Mouse (Mus musculus) cerebellum, adult 11-12 months (tissue): ENCODE data around the gene Pnliprp2.

Source experiments
- DNase-seq: peaks from one replicate; pipeline ENCODE4 v3.0.0; 2022

The Pnliprp2 gene

GRCm38 (mm10) chr19:58759423-58759822 is at the start of gene Pnliprp2:
TSS of gene Pnliprp2 (plus strand) at chr19:58759719.
- no peak for DNase-seq

GRCm38 (mm10) chr19:58717925-58718324 is 41.6 kb upstream of the Pnliprp2 start:
- DNase-seq = no peak

DNA sequence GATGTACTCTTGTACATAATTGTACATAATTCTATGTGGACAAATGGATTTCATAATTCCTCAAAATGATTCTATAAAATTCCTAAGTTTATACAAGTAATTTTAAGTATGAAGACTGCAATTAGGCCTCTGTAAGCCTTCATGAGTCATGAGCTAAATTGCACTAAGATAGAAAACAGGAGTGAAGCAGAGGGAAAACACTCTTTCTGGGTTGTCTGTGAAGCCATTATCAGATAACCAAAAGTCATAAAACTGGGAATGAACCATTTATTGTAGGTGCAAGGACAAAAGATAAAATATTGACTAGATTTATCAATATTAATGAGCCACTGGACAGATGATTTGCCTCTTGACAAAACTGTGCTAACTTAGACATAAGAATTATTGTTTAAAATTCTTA is 39.1 kb upstream of the Pnliprp2 start:
- DNase-seq = no peak

GRCm38 (mm10) chr19:58726551-58726950 is 33.0 kb upstream of the Pnliprp2 start:
- DNase-seq = no peak

GRCm38 (mm10) chr19:58727756-58728155 is 31.8 kb upstream of the Pnliprp2 start:
- DNase-seq = no peak

- no peak for DNase-seq
These were observed 31.0 kb upstream of the Pnliprp2 start, which contains the start of gene Pnliprp1 for GRCm38 (mm10) chr19:58728445-58729031. TSS of gene Pnliprp1 (plus strand) at chr19:58728887.

DNA sequence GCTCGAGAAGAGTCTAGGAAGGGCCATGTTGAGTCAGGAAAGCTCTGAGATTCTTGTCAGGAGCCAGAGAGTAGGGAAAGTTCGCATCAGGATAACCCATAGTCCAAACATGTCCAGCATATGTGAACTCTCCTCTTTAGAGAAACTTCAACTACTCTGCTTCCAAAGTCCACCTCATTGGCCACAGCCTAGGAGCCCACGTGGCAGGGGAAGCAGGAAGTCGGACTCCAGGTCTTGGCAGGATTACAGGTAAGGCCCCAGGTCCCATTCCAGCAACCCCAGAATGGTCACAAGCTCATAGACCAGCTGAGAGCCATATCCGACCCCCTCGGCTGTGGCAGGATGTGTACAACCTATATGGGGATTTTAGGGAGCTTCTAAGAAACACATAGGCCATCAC is 26.3 kb upstream of the Pnliprp2 start:
- DNase-seq = no peak

GRCm38 (mm10) chr19:58738111-58738510 is 21.4 kb upstream of the Pnliprp2 start:
- DNase-seq = no peak

GRCm38 (mm10) chr19:58741036-58741435 is 18.5 kb upstream of the Pnliprp2 start:
- DNase-seq = no peak

DNA sequence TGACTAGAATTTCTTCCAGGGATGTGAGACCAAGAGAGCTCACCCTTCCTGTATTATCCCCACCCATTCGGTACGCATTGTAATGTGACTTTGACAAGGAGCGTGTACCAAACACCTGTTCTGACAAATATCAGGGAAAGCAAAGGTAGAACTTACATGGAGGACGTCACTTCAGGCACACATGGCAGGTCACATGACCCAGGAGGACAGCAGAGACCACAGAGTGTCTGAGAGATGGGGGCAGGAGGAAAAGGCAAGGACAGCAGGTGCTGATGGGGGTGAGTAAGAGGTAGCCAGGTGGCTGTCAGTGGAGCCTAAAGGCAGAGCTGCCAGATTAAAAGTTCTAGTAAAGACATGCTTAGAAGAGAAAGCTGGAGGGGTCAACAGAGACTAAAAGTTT is 16.8 kb upstream of the Pnliprp2 start:
- no peak for DNase-seq

GRCm38 (mm10) chr19:58743736-58744135 is 15.8 kb upstream of the Pnliprp2 start:
- no peak for DNase-seq

GRCm38 (mm10) chr19:58747498-58748000 is 12.0 kb upstream of the Pnliprp2 start:
- no peak for DNase-seq

GRCm38 (mm10) chr19:58750822-58751221 is 8.7 kb upstream of the Pnliprp2 start:
- DNase-seq = no peak

- DNase-seq = no peak
These were observed 8.0 kb upstream of the Pnliprp2 start for GRCm38 (mm10) chr19:58751504-58751903.

- DNase-seq = no peak
These were observed 648 bp upstream of the Pnliprp2 start for GRCm38 (mm10) chr19:58758871-58759270.

DNA sequence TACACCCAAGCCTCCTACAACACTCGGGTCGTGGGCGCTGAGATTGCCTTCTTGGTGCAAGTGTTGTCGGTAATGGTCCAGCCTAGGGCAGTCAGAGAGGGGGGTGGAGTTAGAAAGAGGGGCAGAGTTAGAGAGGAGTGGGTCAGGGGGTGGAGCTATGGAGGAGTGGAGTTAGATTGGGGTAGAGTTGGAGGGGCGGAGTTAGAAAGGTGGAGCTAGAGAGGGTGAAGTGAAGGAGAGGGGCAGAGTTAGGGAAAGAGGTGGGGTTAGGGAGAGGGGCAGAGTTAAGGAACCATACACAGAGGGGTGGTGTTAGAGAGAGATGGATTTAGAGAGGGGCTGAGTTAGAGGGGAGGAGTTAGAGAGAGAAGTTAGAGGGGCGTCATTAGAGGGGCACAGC is 2.8 kb downstream of the Pnliprp2 start:
- DNase-seq = no peak

DNA sequence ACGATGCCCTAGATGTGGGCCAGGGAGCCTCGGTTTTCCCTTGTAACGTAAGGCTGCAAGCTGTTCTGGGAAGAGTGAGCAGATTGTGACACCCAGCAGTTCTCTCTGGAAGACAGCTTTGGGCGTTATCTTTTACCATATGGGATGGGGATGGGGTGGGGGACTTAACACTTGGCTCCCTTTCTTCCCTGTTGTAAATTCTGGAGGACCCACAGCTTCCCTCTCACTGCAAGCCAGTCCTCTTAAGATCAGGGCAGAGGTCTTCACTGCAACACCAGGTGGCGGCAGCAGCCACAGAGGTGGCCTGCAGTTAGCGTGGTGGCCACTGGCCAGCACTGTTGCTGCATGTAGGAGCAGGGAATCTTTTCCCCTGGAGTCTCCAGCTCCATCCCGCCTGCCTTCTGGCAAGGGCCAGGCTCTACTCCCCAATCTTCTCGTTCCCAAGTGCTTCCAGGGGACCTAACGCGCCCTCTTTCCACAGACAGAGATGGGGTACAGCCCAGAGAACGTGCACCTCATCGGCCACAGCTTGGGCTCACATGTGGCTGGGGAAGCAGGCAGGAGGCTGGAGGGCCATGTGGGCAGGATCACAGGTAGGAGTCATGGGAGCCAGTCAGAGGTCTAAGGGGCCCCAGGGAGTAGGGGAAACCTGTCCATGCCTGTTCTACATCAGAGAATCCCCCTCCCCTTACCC is 3.5 kb downstream of the Pnliprp2 start:
- DNase-seq = no peak

DNA sequence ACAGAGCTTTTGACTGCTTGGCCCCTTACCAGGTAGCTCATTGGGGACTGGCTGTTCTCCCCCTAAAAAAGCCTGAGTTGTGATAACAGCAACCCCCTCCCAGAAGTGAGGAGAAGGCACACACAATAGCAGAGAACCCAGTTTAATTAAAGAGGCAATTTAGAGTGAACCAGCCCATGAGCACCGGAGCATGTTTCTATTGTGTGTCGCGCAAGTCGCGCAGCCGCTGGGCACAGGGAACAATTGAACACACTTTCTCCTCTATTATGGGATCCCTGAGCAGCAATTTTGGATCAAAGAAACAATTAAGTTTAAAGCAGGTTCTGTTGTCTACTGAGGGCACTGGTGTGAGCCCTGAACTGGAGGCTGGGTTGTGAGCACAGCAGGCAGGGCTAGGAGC is 7.8 kb downstream of the Pnliprp2 start:
- no peak for DNase-seq

GRCm38 (mm10) chr19:58776461-58776860 is 16.9 kb downstream of the Pnliprp2 start:
- DNase-seq = no peak

DNA sequence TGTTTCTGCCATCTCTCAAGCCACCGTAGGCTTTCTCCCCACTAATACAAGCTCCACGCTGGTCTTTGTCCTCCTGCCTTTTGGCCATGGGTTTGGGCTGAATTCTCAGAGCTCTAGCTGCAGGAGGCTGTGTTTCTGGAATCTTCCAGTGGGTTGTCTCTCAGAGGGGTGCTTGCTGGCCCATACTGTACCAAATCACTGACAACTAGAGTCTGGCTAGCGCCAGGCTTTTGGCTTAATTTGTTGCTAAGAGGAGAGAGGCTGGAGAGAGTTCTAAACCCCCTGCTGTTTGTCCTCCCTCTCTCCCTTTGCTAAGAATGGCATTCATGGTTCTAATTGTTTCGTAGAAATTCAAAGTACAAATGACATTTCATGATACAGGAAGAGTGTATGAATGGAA is 22.0 kb downstream of the Pnliprp2 start:
- DNase-seq = no peak

GRCm38 (mm10) chr19:58783938-58784337 is 24.4 kb downstream of the Pnliprp2 start:
- no peak for DNase-seq

DNA sequence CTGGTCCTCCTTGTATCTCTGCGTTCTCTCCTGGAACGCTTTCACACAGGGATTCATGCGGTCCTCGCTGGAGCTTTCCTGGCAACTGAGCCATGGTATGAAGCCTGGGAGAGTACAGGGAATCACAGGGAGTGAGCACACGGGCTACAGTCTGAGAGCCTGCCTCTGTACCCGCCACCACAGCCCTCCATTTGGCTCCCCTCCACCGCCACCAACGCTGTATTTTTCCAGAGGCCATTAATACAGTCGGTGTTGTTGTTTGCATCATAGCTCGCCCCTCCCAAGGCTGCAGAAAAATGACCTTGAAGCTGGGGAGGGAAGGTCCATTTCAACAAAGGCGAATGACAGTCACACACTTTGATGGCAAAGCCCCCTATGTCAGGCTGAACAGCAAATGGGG is 29.7 kb downstream of the Pnliprp2 start:
- DNase-seq = no peak

DNA sequence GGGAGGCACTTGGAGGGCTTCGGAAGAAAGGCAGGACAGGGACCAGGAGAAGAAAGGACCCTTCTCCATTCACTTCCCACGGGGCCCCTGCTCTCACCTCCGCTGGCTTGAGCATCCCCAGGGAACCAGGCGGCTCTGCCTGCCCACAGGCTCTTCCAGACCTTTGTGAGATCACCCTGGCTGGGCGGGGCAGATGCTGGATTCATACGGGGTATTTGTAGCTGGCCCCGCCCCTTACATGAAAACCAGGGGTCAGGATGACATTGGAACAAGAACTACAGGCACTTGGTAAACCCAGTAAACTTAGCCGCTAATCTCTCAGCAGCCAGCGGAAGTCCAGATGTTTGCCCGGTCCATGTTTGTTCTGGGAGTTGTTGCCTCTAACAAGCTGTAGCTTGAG is 34.8 kb downstream of the Pnliprp2 start, which contains the start of gene 1700019N19Rik:
Gene 1700019N19Rik (minus strand): TSS at position 178 of the 400 bp plus-strand sequence.
- DNase-seq = no peak

DNA sequence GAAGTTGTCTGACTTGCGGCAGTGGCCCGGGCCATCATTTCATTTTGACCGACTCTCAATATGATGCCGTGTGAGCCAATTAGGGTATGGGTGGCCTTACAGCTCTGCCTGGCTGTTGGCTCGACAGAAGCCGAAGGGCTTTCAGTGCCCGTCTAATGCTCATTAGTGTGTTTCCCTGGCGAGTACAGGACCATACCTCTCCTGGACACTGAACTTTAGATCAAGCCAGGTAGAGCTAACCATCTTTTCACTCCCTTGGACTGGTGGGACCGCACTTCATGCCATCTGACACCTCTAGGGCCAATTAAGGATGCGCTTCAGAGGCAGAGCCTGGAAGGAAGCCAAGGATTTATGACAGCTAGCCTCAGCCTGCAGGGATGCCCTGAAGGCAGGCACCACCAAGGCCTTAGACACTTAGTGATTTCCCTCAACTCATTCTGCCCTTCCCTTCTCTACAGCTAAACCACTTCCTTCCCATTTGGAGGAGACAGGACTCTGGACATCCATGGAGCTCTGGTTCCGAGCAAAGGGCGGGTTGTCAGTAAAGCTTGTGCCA is 35.7 kb downstream of the Pnliprp2 start:
- no peak for DNase-seq
